Mouse (Mus musculus) cerebellum, adult 9-10 months (tissue): ENCODE data around the gene Lhx4.
A peak's percentile ranks its signal among the peaks of the same experiment; 100 is the strongest.

Experiments
- DNase-seq: peaks from one replicate; pipeline ENCODE4 v3.0.0; 2022

The Lhx4 gene

GRCm38 (mm10) chr1:155742411-155743363 is 8.8 kb downstream of the Lhx4 start:
- no peak for DNase-seq

- no peak for DNase-seq
Measured at GRCm38 (mm10) chr1:155741988-155742387, 9.5 kb downstream of the Lhx4 start.

DNA sequence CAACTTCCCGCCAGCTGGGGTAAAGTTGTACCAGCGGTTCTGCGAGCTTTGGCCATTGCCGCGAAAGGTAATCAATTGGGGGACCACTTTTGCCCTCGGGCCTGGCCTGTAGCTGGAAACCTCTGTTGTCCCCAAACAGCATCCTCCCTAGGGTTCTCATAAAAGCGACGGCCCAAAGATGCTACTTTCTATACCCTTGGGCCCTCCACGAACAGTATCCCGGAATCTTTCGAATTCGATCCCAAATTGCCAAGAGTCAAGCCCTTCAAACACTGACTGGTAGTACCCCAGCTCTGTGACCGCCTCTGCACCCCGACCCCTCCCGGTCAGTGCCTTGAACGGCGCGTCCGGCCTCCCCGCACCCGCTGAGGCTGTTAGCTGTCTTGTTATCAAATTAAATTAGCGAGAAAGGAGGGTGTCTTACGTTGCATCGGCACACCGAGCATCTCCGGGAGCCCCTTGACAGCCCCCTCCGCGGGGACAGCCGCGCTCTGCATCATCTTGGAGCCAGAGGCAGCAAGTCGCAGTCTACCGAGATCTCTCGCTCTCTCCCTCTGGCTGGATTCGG is 10.0 kb downstream of the Lhx4 start:
- no peak for DNase-seq

GRCm38 (mm10) chr1:155740622-155741377 is 10.7 kb downstream of the Lhx4 start:
- DNase-seq, result no peak

DNA sequence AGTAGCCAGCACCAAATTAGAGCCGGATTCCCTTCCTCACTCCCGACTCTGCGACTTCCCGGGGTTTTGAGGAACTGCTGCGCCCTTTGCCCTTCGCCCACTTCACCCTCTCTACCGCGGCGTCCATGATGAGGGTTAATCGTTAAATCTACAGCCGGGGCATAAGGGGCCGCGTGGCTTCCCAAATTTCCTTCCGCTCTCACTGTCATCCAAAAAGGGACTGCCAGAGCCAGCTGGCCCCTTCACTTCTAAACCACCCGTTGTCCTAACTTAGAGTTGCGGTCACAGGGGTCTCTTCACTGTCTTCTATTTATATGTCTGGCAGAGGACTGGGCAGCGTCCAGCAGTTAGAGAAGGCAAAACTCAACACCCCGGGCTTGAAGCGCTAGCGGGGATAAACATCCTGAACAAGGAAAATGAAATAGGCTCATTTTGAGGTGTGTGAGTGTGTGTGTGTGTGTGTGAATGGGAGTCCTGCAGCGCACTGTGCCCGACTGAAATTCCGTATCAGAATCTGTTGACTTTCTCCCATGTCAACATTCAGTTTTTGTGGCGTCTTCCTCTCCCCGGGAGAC is 13.6 kb downstream of the Lhx4 start:
- DNase-seq, result no peak

GRCm38 (mm10) chr1:155737017-155737808 is 14.3 kb downstream of the Lhx4 start:
- DNase-seq, result no peak

DNA sequence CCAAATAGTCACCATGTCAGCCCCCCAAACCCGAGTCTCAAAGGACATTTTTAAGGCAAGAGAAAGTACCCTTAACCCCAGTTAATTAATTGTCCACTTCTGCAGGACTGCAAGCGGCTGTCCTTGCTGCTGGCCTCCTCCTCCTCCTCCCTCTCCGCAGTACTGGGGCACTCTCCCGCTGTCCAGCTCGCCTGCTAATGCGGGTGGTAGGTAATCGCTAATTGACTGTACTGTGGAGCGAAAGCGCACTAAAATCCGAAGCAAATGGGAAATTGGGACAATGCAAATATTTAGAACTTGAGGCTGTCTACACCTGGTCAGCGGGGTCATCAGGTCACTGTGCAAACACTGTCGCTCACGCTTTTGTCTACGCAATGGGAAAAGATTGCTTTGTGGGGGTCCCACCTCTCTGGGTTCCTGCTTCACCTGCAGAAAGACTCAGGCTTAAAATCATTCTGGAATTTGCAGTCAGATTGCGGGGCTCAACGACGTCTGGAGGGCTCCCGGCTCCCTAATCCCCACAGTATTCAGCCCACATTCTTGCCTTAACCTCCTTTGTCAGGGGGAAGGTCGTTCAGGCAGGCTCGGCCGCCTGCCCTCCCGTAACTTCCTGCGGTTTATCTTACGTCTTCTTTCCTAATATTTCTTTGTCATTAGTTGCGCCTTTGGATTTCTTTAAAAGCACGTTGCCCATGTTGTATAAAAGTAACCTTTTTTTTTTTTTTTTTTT is 15.2 kb downstream of the Lhx4 start:
- no peak for DNase-seq

DNA sequence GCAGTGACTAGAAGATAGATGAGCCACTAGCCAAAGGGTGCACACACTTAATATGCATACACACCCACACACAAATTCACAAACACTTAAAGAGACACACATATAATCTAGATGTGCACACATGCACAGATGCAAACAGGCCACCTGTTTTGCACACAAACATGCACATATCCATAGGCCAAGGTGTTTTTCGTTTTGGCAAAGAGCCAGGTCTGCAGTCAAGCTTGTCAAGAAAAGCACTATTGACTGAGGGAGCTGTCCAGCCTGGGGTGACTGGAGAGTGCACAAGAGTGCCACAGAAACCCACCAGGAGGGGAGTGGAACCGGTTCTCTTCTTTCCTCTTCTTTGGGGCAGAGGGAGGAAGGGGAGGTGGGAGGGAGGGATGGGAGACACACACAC is 20.3 kb downstream of the Lhx4 start:
- DNase-seq, result no peak

- no peak for DNase-seq
Measured at GRCm38 (mm10) chr1:155729113-155729795, 22.2 kb downstream of the Lhx4 start.

- no peak for DNase-seq
Measured at GRCm38 (mm10) chr1:155727830-155728229, 23.7 kb downstream of the Lhx4 start.

- no peak for DNase-seq
Measured at GRCm38 (mm10) chr1:155725876-155726275, 25.6 kb downstream of the Lhx4 start.

DNA sequence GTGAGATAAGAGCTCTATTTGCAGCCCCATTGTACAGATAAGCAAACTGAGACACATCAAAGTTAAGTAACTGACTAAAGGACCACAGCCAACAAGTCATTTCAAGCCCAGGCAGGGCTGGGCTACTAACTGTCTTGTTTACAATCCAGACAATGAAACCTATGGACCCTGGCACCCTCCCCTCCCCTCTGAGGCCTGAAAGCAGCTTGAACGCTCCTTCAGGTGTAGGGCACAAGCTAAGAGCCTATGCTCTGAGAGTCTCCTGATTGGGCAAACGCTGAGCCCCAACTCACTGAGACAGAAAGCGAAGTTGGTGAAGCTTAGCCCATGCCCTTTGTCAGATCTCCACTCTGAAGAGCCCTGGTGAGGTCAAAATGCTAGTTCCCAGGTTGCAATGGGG is 27.2 kb downstream of the Lhx4 start:
- no peak for DNase-seq

DNA sequence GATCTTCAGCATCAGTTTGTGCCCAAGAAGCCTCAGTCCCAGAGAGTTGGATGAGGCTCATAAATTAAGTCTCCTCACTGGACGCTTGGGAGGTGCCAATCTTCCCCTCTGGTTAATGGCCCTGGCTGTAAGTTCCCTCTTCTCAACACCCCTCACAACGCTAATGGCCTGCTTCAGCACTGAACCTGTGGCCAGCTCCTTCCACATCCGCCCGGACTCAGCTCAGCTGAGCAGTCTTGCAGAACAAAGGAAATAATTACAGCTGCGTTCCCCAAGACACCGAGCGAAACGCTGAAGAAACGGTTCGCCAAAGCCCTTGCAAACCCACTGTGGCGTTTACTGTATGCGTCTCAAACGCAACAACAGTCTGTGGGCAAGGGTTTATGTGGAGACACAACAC is 29.3 kb downstream of the Lhx4 start:
- no peak for DNase-seq

GRCm38 (mm10) chr1:155721443-155721842 is 30.0 kb downstream of the Lhx4 start:
- peak; percentile 46 for DNase-seq

DNA sequence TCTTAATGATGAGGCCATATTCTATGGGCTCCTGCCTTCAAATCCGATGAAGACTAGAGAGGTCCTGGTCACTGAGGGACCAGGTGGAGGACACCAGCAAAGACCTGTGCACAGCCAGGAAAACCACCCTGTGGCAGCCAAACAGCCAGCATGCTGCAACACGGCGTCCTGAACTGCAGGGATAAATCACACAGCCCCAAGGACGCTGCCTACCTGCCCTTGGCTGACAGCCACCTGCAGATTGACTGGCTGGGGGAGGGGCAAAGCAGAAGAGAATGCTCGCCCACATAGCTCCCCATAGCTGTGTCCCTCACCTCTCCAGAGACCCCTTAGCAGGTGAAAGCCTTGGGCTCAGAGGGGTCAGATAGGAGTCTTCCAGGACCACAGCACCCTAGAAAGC is 31.5 kb downstream of the Lhx4 start:
- no peak for DNase-seq

GRCm38 (mm10) chr1:155718851-155719250 is 32.6 kb downstream of the Lhx4 start:
- no peak for DNase-seq

DNA sequence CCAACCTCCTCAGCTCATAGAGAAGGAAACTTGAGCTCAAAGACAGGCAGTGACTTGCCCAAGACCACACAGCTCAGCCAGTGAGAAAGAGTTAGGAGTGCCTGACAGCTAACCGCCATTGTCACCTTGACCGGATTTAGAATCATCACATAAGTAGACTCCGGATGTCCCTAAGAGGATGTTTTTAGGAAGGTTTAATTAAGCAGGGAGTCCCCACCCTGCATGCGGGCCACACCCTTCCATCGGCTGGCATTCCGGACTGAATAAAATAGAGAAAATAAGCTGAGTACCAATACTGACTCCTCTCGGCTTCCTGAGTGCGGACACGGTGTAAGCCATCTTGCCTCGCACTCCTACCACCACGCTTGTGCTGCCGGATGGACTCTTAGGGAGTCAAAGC is 34.2 kb downstream of the Lhx4 start:
- no peak for DNase-seq

GRCm38 (mm10) chr1:155715366-155715765 is 36.1 kb downstream of the Lhx4 start:
- no peak for DNase-seq

DNA sequence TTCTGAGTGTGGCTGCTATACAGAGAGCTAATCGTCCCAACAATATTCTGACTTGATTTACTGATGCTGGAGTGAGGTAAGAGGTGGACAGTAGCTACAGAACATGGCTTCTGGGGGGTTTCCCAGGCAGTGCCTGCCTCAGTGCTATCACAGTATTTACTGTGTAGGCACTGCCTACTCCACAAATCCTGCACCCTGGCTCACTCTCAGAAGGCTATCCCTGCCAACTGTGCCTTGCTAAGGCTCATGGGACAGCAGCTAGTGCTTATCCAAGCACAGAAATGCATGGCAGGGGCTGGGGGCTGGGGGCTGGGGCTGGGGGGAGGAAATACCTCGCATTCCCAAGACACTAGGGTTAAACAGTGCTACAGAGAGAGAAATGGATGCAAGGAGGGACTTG is 38.2 kb downstream of the Lhx4 start:
- no peak for DNase-seq

DNA sequence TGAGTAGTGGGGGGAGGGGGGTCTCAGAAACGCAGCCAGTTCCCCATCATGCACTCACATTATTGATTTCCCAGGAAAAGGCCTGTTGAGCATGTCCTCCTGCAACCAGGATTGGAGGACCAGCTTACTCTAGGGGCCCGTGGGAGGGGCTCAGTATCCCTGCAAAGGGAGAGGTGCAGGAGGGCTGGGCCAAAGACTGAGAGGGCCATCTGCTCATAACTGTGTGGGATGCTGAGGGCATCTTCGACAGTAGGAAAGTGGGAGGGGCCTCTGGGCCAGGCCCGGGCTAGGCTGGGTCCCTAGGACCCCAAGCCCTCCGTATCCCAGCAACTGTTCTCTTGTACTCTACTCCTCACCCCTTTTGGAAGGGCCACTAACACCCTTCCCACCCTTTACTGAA is 47.3 kb downstream of the Lhx4 start:
- no peak for DNase-seq

GRCm38 (mm10) chr1:155703191-155703680 is 48.2 kb downstream of the Lhx4 start:
- DNase-seq, result no peak
